Comparison of ENCODE assay signal across 23 mouse cellular contexts in genomic region chr13:28975011-28975410, GRCm38 (mm10). TPM values are rescaled to one million over a fixed set of nuclear protein-coding genes. Genes with fewer than 3 reads are reported as not detected.
A peak's percentile ranks its signal among the peaks of the same experiment; 100 is the strongest.
DNase-seq lines count a peak whose midpoint lies in the region; ATAC-seq and TF ChIP-seq lines count a peak whose summit lies in the region.
"Had no signal": no experiment of that assay in that cellular context is flagged by ENCODE, and none has a peak within 500 bp of the region (broad histone marks: within the 10 kb centered on the region; RNA-seq: fewer than 3 reads in every experiment).

No protein-coding gene starts in this region.

- ATAC-seq in limb, embryonic 11.5 days (ENCODE audit: insufficient number of reproducible peaks, low FRiP score, low TSS enrichment, low read depth), result no peak
- no peak for ATAC-seq in cerebellum, adult (ENCODE audit: insufficient number of reproducible peaks, low FRiP score, low TSS enrichment)
- ATAC-seq: CD4-positive, CD25-positive, alpha-beta regulatory T cell, adult 4 months; forebrain, embryonic 15.5 days had no signal

- no peak for TF ChIP-seq CTCF in thymus, adult 2 months (IDR thresholded peaks at IDR 0.05; ENCODE audit: borderline replicate concordance, control insufficient read depth, extremely low read depth, insufficient read depth, low read length, poor library complexity)

- no peak overlapping the region for H3K4me2 ChIP-seq in limb, embryonic 11.5 days (ENCODE audit: low read depth, severe bottlenecking)
- H3K4me2 ChIP-seq: embryonic facial prominence, embryonic 12.5 days; embryonic facial prominence, embryonic 15.5 days; forebrain, embryonic 12.5 days; forebrain, embryonic 15.5 days; heart, embryonic 11.5 days; hindbrain, embryonic 12.5 days; hindbrain, embryonic 15.5 days had no signal

- H3K9me3 ChIP-seq in limb, embryonic 11.5 days (ENCODE audit: control insufficient read depth, low read length), result no peaks in the 10 kb centered on the region
- H3K9me3 ChIP-seq in limb, embryonic 10.5 days (replicated peaks), result no peaks in the 10 kb centered on the region
- H3K9me3 ChIP-seq: embryonic facial prominence, embryonic 12.5 days; forebrain, embryonic 12.5 days; forebrain, embryonic 15.5 days; hindbrain, embryonic 12.5 days; hindbrain, embryonic 15.5 days had no signal

- TF ChIP-seq POLR2A in thymus, adult 2 months (IDR thresholded peaks at IDR 0.05; ENCODE audit: control insufficient read depth, extremely low read depth, insufficient read depth, low read length, poor library complexity), result no peak

- no peak overlapping the region for H3K4me3 ChIP-seq in limb, embryonic 11.5 days (ENCODE audit: low read depth, low read length)
- no peak overlapping the region for H3K4me3 ChIP-seq in limb, embryonic 10.5 days
- no peak overlapping the region for H3K4me3 ChIP-seq in thymus, adult 2 months (ENCODE audit: control insufficient read depth, insufficient read depth, low read length)
- H3K4me3 ChIP-seq: embryonic facial prominence, embryonic 12.5 days; embryonic facial prominence, embryonic 15.5 days; forebrain, embryonic 12.5 days; forebrain, embryonic 15.5 days; hindbrain, embryonic 12.5 days; hindbrain, embryonic 15.5 days had no signal

- H3K27ac ChIP-seq in limb, embryonic 11.5 days (replicated peaks; ENCODE audit: low read depth, low read length), result no peak overlapping the region
- no peak overlapping the region for H3K27ac ChIP-seq in limb, embryonic 10.5 days
- peak overlapping the region; percentile 70 for H3K27ac ChIP-seq in thymus, adult 2 months (ENCODE audit: control insufficient read depth, insufficient read depth, low read length)
- H3K27ac ChIP-seq: embryonic facial prominence, embryonic 12.5 days; embryonic facial prominence, embryonic 15.5 days; forebrain, embryonic 12.5 days; forebrain, embryonic 15.5 days; hindbrain, embryonic 12.5 days; hindbrain, embryonic 15.5 days had no signal

- no peaks in the 10 kb centered on the region for H3K27me3 ChIP-seq in limb, embryonic 11.5 days (ENCODE audit: control insufficient read depth, insufficient read depth, low read length)
- no peaks in the 10 kb centered on the region for H3K27me3 ChIP-seq in limb, embryonic 10.5 days (ENCODE audit: low read depth, poor library complexity, severe bottlenecking)
- no peaks in the 10 kb centered on the region for H3K27me3 ChIP-seq in thymus, adult 2 months (ENCODE audit: control insufficient read depth, insufficient read depth, low read length)
- H3K27me3 ChIP-seq: embryonic facial prominence, embryonic 12.5 days; embryonic facial prominence, embryonic 15.5 days; forebrain, embryonic 12.5 days; forebrain, embryonic 15.5 days; hindbrain, embryonic 12.5 days; hindbrain, embryonic 15.5 days had no signal

- no peaks in the 10 kb centered on the region for H3K36me3 ChIP-seq in limb, embryonic 11.5 days (ENCODE audit: control insufficient read depth, insufficient read depth, low read length)
- no peaks in the 10 kb centered on the region for H3K36me3 ChIP-seq in limb, embryonic 10.5 days
- no peaks in the 10 kb centered on the region for H3K36me3 ChIP-seq in thymus, adult 2 months (ENCODE audit: control insufficient read depth, insufficient read depth, low read length)
- H3K36me3 ChIP-seq: embryonic facial prominence, embryonic 12.5 days; embryonic facial prominence, embryonic 15.5 days; forebrain, embryonic 12.5 days; forebrain, embryonic 15.5 days; hindbrain, embryonic 12.5 days; hindbrain, embryonic 15.5 days had no signal

- 92% methylated on average over 4 of the region's 4 CpGs for WGBS in limb, embryonic 11.5 days
- WGBS in limb, embryonic 10.5 days, result 89% methylated on average over 4 of the region's 4 CpGs
- WGBS in thymus, adult 2 months, result 38% methylated on average over 4 of the region's 4 CpGs

- DNase-seq in limb, embryonic 11.5 days (ENCODE audit: low spot score), result peak; percentile 16
- DNase-seq in limb, embryonic 10.5 days (ENCODE audit: low spot score), result no peak
- peak; percentile 68 for DNase-seq in thymus, adult 2 months
- peak; percentile 69 to 75 for DNase-seq in thymus, postnatal 10 days (ENCODE audit: low spot score in 2 of 2)
- peak; percentile 48 to 77 for DNase-seq in thymus, postnatal 36 days
- DNase-seq in adipocyte (ENCODE audit: low spot score), result no peak
- DNase-seq in gastrocnemius, postnatal 4 days (ENCODE audit: low spot score in 2 of 2), result no peak
- DNase-seq: adrenal gland, adult 8-10 months; adrenal gland, postnatal 25 days; cerebellum, adult 18-20 months; cerebellum, adult 9-10 months; cerebellum, postnatal 14 days; gastrocnemius, postnatal 25 days had no signal

- H3K9ac ChIP-seq in limb, embryonic 11.5 days (ENCODE audit: low read length), result no peak overlapping the region
- H3K9ac ChIP-seq: embryonic facial prominence, embryonic 12.5 days; embryonic facial prominence, embryonic 15.5 days; forebrain, embryonic 12.5 days; forebrain, embryonic 15.5 days; hindbrain, embryonic 12.5 days; hindbrain, embryonic 15.5 days had no signal

- H3K4me1 ChIP-seq in limb, embryonic 11.5 days (ENCODE audit: control insufficient read depth, insufficient read depth, low read length), result no peaks in the 10 kb centered on the region
- no peaks in the 10 kb centered on the region for H3K4me1 ChIP-seq in limb, embryonic 10.5 days
- H3K4me1 ChIP-seq in thymus, adult 2 months (replicated peaks; ENCODE audit: control insufficient read depth, insufficient read depth, low read length), result peaks cover 15% of the 10 kb centered on the region
- H3K4me1 ChIP-seq: embryonic facial prominence, embryonic 12.5 days; embryonic facial prominence, embryonic 15.5 days; forebrain, embryonic 12.5 days; forebrain, embryonic 15.5 days; hindbrain, embryonic 12.5 days; hindbrain, embryonic 15.5 days had no signal

RNA-seq across cellular contexts. Expression of gene Sox4, which starts 21.5 kb away (rescaled TPM):
- 114 and 117 TPM in 2 replicates for polyA plus RNA-seq in limb, embryonic 11.5 days (2014; fragmentation: Nextera tagmentation; extraction: Ambion mirVana)
- 53.9 and 72.0 TPM in 2 replicates for polyA plus RNA-seq in limb, embryonic 10.5 days (2016; fragmentation: Nextera tagmentation; extraction: Ambion mirVana)
- 137 and 191 TPM in 2 replicates for polyA plus RNA-seq in thymus, adult 2 months (2012; rRNA removed)
- 10 to 100 TPM; 51.8 to 52.8 TPM for total RNA-seq in gastrocnemius, postnatal 4 days (2021)
- total RNA-seq: MEL had no signal

Comparison
In these comparisons a context has a peak if more than half of its experiments do, and no peak if none do; other contexts are left out.
1. DNase-seq: peak in limb, embryonic 11.5 days (single experiment), thymus, adult 2 months (single experiment), thymus, postnatal 10 days (2 of 2) and thymus, postnatal 36 days (2 of 2); none in limb, embryonic 10.5 days (single experiment), adipocyte (single experiment) and gastrocnemius, postnatal 4 days (0 of 2).